ENCODE assay signal across 8 mouse cellular contexts in the genomic region with DNA sequence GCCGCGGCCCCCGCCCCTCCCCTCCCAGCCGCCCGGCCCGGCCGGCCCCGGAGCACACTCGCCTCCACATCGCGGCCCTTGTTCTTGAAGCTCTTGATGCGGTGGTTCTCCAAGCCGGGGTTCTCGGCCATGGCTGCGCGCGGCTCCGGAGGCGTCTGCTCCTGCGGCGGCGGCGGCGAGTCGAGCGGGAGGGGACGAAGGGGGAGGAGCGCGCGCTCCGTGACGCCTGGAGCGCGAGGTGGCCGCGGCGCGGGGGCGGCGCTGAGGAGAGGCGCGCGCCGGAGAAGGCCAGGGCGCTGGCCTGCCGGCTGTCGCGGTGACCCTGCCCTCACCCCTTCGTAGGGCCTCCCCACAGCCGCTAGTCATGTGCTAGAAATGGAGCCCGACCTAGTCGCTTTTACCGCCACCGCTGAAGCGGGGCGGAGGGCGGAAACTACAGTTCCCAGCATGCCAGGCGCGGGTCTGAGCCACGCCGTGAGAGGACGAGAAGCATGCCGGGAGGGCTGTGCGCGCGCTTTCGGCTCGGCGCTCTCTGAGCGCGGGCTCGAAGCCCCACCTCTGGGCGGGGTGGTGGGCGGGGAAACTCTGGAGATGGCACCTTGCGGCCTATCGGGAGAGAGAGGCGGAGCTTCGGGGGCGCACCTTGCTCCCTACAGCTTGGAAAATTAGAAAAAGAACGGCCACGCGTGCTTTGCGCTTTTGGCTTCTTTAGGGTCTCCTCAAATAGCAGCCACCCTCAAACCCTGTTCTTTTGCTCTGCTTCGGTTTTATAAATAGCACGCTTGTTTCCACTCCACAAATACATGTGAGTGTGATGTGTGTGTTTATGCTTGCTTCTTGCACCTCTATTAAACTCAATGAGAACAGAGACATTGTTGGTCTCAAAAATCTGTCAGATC. TPM values are rescaled to one million over a fixed set of nuclear protein-coding genes. Genes with fewer than 3 reads are reported as not detected.
DNase-seq lines count a peak whose midpoint lies in the region; ATAC-seq lines count a peak whose summit lies in the region.

A gene (minus strand): TSS at position 214 of the 899 bp plus-strand sequence.

- peak; percentile 99 to 100 for DNase-seq in adrenal gland, adult (ENCODE audit: inconsistent age in 2 of 2, low spot score in 1 of 2)
- DNase-seq in embryo, embryonic 10.5 days (ENCODE audit: low spot score) = peak; percentile 99
- peak; percentile 98 for DNase-seq in gastrocnemius, postnatal 14 days
- peak; percentile 95 to 99 for DNase-seq in left cerebral cortex, postnatal 10 days (ENCODE audit: extremely low spot score in 1 of 2, low spot score in 2 of 2)
- DNase-seq in right cerebral cortex, postnatal 25 days = peak; percentile 97
- peak; percentile 97 to 98 for DNase-seq in urinary bladder, postnatal 4 days (ENCODE audit: low spot score in 2 of 2)

- ATAC-seq in inflammation-experienced regulatory T-cells, adult 6 months = peak; percentile 92
- ATAC-seq in megakaryocyte-erythroid progenitor cell, adult 5-6 weeks (replicated peaks; ENCODE audit: low FRiP score, low TSS enrichment, poor library complexity, severe bottlenecking) = peak; percentile 96

- intact Hi-C loops in gastrocnemius, postnatal 14 days (cut with DNase I; ENCODE audit: low total_unique reads) = no loop called here
- intact Hi-C loops in left cerebral cortex, postnatal 10 days (cut with DNase I) = loop anchor here (5.0 kb wide), 1 partner anchor 73 kb away; no protein-coding TSS in a partner anchor

RNA-seq across cellular contexts. Expression of the gene that starts here (rescaled TPM):
- 10 to 100 TPM; 71.0 to 78.0 TPM for total RNA-seq in gastrocnemius, postnatal 14 days (2021)
- polyA plus RNA-seq in inflammation-experienced regulatory T-cells, adult 6 months (2017; shearing (Covaris generic)) = 10 to 100 TPM; 34.2 to 58.5 (median 40.3) TPM
- total RNA-seq in left cerebral cortex, postnatal 10 days (2021) = 10 to 100 TPM; 86.5 to 91.3 TPM
- total RNA-seq in megakaryocyte-erythroid progenitor cell, adult 5-6 weeks (2014; fragmentation: Nextera tagmentation) = 62.5 and 65.8 TPM in 2 replicates
- total RNA-seq in megakaryocyte-erythroid progenitor cell, adult 5-6 weeks (2017) = 62.2 and 64.0 TPM in 2 replicates

Comparison
In these comparisons a context has a peak if more than half of its experiments do, and no peak if none do; other contexts are left out.
1. Peak in every context shown above with its lines: DNase-seq and ATAC-seq.